Mouse (Mus musculus): Measurements from ENCODE around the gene Snapc1.
A peak's percentile ranks its signal among the peaks of the same experiment; 100 is the strongest.

The Snapc1 gene

DNA sequence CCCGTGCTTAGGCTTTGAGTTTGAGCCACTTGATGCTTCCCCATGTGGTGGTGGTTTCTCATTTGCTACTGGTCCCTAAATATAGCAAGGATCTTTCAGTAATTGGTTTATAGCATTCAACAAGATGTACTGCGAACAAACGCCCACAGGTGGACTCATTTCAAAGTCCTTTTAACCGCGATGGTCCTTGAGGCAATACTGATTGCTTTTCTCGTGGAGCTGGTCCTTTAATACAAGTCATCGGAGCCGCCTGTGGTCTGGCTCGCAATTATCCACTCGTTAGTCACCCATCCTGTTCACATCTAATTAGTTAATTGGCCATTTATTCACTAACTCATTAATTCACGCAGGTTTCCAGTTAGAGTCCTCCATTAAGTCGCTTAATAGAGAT lies 32.6 kb downstream of the Snapc1 start:
- no peak for DNase-seq

DNA sequence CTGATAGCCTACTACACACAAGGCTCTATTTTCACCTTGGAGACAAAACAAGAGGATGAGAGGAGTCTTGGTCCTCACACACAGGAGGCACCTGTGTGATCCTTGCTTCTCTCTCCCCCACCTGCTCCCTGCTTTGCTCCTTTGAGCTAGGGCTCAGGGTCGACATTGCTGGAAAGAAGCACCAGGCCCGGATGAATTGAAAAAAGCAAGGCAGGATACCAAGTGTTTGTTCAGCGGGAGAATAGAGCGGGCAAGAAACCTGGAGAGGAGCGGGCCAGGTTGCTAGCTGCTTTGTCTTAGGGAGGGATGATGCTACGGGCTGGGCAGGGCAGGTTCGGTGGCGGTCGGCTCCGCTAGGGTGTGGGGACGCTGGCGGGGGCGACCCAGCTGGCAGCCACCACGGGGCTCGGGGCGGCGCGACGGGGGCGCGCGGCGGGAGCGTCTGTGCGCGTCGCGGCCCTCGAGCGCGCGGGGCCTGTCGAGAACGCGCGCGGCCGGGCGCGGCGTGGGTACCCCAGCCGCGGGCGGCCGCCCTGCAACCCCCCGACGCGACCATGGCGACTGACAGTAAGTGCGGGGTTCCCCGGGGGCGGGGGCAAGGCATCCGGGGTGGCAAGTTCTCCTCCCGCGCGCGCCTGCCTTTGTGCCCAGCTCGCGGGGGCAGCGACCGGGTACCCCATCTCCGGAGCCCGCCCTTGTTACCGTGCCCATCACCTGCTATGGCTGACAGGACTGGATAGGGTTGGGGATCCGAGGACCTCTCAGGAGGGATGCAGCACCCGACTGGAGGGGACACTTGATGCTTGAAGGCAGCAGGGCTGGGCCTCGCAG lies 33.2 kb downstream of the Snapc1 start, which contains the start of gene Syt16:
Gene Syt16 (plus strand): TSS at position 365 of the 831 bp plus-strand sequence.
- peak; percentile 48 for DNase-seq

DNA sequence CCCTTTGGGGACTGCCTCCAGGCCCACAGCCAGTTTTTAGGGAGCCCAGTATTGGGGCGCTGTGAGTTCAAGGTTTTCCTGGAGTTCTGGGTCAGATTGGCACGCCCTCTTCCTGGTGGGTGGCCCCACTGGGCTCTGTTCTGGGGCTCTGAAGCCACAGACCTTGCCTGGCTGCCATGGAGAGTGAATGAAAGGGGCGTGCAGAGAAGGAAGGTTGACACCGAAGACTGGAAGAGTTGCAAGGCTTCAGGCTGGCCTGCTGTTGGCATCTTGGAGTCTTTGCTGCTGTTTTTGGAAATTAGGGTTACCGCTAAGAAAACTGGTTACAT lies 33.8 kb downstream of the Snapc1 start:
- DNase-seq, result no peak

DNA sequence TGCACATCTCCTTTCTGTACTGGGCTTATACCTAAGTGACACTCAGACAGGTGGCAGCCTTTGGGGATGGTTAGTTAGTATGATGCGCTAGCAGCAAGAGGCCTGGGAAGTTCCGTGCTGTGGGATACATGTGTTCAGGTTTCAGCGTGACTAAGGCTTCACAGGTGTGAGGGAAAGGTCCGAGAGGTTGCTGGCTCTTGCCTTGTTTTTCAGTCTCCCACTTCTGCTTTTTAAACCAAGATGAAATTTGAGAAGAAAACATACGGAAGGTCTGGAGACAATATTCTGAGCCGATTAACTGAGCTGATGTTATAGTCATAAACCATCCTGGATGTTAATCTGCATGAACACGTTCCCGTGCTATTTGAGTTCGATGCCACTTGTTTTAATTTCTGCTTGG lies 38.2 kb downstream of the Snapc1 start:
- DNase-seq, result no peak

DNA sequence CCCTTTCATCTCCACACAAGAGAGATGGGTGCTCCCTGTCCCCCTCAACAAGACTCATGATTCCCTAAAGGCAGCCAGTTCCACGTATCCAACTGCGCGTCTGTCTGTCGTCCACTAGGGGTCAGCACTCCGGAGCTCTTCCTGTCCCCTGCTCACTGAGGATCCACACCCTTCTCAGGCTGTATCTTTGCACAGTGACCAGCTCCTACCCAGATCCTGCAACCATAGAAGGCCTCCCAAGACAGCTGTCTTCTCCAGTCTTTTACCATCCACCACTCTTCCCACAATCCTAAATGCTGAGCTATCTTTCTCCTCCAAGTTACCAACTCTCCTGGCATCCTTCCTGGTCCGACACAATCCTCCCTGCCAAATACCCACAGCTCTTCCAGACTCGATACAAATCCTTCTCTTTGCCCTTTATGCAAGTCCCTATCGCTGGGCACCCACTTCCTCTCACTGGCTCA lies 45.2 kb downstream of the Snapc1 start:
- peak; percentile 31 for DNase-seq

DNA sequence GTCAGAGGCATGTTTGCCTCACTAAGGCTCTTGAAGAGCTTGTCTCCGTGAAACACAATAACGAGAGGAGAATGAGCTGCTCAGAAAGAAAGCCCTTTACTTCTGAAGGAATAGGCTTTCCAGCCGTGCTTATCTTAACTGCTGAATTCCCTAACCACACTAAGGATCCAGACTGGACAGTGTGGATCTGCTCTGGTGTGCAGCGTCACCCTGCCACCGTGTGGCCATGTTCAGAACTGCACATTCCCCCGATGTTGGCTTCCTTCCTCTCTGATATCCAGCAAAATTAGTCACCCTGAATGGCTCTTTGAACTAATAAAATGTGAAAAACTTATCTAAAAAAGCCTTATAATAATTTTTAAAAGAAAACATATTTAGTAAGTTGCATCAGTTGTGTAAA lies 49.5 kb downstream of the Snapc1 start:
- peak; percentile 60 for DNase-seq

DNA sequence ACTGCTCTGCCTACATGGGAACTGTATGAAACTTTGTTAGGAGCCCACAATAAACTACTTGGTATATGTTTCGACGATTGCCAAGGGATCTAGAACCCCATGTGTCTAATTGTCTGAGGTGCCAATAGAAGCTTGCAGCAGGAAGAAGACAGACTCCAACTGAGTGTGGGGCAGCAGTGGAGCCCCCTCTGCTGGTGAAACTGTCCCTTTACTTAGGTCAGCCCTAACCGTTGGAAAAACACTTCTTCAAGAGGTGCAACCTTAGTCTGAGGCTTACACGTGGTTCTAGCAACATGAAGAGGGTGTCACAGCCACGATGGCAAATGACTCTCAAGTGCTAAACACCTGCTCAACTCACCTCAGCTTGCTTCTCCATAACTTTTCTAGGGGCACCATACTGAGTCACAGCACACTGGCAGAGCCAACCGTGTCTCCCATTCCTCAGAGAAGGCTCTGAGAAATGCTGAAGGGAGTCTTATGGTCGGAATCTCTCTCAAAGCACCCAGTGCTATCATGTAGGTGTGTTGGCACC lies 50.5 kb downstream of the Snapc1 start:
- peak; percentile 65 for DNase-seq

DNA sequence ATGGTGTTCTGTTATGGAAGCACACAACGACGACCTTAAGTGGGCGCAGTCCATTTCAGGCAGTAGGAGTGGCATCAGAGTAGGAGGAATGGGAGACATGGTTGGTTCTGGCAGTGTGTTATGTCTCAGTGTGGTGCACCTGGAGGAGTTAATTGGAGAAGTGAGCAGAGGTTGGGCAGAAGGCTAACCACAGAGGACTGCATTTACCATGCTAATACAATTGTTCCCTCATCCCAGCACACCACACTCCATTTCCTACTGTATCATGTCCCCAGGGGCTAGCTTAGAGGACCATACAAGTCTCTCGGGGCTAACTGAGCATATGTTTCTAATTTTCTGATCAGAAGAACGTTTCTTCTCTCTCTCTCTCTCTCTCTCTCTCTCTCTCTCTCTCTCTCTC lies 51.2 kb downstream of the Snapc1 start:
- no peak for DNase-seq

DNA sequence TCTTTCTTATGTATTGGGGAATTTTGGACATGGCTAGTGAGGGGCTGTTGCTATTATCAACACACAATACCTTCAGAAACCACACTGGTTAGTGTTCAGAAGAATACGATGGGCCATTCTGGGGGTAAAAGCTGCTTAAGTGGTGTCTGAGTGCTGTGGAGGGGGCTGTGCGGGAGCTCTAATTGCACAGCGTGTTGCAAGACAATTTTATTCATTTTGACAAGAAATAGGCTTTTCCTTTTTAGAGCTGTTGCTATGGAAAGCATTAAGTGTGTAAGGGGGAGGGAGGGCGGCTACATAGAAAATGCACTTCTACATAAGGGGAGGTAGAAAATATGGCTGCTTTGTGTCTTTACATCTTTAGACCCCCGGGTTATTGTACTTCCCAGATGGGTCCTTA lies 59.0 kb downstream of the Snapc1 start:
- no peak for DNase-seq

DNA sequence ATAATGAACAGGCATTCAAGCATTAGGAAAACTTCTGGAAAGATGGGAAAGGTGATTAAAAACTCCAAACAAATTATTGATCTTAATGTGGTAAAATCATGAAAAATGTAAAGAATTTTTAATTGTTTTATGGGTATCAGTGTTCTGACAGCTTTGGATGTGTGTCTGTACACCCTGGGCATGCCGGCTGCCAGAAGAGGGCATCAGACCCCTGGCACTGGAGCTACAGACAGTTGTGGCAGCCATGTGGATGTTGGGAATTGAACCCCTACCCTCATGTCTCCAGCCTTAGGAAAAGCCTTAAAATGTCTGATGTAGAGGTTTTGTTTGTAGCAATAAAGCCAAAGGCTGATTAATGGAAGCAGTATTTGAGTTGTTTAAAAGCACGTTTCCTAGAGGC lies 60.6 kb downstream of the Snapc1 start:
- no peak for DNase-seq
